Mouse (Mus musculus): ENCODE measurements around the gene Plod2.

Plod2 gene

GRCm38 (mm10) chr9:92549811-92550490 is 7.9 kb downstream of the Plod2 start:
- in situ Hi-C loops (cut with MboI; ENCODE audit: low pct_unique_long_range_greater_than_20kb in 1 of 2, low sequenced_read_pairs in 2 of 2, unreplicated experiment in 1 of 2) = no loop called here

DNA sequence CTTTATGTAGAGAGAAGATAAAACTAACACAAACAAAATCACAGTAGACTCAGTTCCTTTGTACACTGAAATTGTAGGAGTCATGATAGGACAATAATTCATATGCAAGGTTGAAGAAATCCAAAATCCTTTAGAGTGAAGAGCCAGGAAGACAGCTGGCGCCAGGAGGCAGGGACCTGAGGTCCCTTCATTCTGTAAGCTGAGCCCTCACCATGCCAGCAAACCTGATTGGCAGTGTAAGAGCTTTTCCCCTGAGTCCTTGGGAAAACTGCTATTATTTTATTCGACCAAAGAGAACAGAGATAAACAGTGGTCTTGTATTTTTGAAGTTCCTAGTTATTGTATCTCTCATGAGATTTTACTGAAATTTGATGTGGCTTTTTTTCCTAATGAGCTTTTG is 9.0 kb downstream of the Plod2 start:
- in situ Hi-C loops (cut with MboI; ENCODE audit: low pct_unique_long_range_greater_than_20kb in 1 of 2, low sequenced_read_pairs in 2 of 2, unreplicated experiment in 1 of 2) = no loop called here

- in situ Hi-C loops (cut with MboI; ENCODE audit: low pct_unique_long_range_greater_than_20kb in 1 of 2, low sequenced_read_pairs in 2 of 2, unreplicated experiment in 1 of 2) = no loop called here
Observed at GRCm38 (mm10) chr9:92551666-92552065, 9.6 kb downstream of the Plod2 start.

DNA sequence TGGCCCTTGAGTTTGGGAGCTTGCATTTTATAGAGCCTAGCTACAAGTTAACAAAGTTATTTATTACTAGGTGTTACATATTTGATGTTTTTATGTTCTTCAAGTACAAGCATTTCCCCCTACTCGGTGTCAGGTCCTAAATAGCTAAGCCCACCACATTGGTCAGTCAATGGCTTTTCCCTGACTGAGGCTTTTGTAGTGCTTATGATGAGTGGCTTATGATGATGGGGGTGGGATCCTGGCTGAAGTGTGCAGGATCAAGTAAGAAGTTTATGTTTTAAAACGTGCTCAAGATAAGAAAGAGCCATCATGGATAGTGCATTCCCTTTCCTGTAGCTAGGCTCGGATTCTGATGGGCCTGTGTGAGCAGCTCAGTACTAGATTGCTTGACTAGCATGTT is 10.7 kb downstream of the Plod2 start:
- in situ Hi-C loops (cut with MboI; ENCODE audit: low pct_unique_long_range_greater_than_20kb in 1 of 2, low sequenced_read_pairs in 2 of 2, unreplicated experiment in 1 of 2) = no loop called here

DNA sequence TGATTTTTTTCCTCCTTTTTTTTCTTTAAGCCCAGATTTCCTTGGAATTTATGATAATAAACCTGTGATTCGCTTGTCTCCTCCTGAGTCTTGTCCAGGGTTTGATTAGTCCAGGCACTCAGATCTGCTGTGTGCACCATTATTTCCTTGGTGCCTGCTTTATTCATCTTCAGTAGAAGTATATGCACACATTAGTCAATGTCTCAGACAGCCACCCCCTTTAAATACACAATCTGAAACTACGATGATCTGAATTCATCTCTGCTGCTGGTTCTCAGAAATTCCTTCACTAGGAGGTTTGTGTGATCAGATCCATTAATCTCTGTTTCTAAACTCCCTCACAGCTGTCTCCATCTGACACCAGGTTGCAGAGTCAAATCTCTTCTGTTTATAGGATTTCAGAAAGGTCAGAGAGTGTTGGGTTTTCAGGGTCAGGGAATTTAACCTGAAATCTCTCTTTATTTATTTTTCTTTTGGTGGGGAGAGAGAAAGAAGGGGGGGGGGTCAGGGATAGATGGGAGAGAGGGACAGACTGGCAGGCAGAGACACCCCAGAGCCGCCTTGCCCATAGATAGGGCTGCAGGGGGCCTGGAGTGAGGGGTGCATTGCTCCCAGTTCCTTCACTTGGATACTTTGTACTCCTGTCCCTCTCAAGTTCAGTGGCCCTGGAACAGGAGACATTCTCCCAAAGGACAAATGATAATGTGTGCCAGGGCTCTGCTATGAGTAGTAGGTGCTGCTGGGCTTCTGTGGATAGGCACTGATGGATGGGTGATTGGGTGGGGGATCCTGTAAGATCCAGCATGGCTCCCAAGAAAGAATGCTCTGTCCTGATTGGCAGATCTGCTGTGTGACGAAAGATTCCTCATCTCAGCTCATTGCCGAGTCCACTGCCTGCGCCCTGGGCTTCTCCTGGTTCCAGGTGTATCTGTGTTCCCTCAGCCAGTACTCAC is 13.3 kb downstream of the Plod2 start:
- in situ Hi-C loops (cut with MboI; ENCODE audit: low pct_unique_long_range_greater_than_20kb in 1 of 2, low sequenced_read_pairs in 2 of 2, unreplicated experiment in 1 of 2) = no loop called here

- in situ Hi-C loops (cut with MboI; ENCODE audit: low pct_unique_long_range_greater_than_20kb in 1 of 2, low sequenced_read_pairs in 2 of 2, unreplicated experiment in 1 of 2) = no loop called here
Observed at GRCm38 (mm10) chr9:92559750-92560149, 17.7 kb downstream of the Plod2 start.

DNA sequence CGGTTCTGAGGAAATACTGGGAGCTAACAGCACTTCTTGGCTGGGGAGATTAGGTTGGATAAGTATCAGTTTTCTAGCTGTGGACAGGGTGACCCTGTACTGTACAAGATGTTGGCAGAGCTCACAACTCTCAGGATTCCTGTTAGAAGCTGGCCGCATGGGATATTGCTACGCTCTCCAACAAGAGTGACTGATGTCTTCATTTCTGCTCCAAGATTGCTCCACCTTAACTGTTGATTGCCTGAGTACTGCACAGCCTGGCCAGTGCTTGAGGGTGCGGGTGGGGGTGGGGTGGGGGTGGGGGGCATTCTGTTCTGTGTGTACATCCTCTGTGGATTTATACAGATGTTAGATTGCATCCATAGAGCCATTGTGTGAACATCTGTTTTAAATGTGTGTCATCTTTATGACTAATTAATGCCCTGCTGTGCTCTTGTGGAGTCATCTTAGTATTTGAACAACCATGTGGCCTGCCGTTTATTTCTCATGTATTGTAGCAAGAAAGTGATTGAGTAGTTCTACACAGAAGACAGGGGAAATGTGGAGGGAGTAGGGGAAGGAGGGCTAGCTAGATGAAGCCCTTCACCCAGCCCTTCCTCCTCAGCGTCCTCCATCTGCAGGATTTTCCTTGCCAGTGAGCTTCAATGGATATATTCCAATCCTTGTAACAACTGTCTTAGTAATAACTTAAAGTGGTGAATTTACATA is 19.0 kb downstream of the Plod2 start:
- in situ Hi-C loops (cut with MboI; ENCODE audit: low pct_unique_long_range_greater_than_20kb in 1 of 2, low sequenced_read_pairs in 2 of 2, unreplicated experiment in 1 of 2) = no loop called here

GRCm38 (mm10) chr9:92562416-92562815 is 20.4 kb downstream of the Plod2 start:
- in situ Hi-C loops (cut with MboI; ENCODE audit: low pct_unique_long_range_greater_than_20kb in 1 of 2, low sequenced_read_pairs in 2 of 2, unreplicated experiment in 1 of 2) = no loop called here

DNA sequence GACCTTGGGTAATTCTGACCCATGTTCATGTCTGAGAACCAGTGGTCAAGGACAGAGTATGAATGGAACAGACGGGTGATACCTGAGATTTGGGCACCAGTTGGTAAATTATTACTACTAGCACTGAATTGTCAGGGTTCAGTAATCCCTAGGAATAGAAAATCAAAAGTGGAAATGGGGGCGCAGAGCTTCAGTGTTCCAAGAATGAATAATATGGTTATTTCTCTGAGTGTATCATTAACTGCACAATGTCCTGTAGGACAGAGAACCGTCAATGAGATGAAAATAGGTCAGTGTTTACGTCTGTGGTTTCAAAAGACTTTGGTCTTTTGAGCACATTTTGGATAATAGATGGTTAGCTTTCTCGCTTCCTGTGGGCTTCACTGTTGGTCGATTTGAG is 21.3 kb downstream of the Plod2 start:
- in situ Hi-C loops (cut with MboI; ENCODE audit: low pct_unique_long_range_greater_than_20kb in 1 of 2, low sequenced_read_pairs in 2 of 2, unreplicated experiment in 1 of 2) = no loop called here

DNA sequence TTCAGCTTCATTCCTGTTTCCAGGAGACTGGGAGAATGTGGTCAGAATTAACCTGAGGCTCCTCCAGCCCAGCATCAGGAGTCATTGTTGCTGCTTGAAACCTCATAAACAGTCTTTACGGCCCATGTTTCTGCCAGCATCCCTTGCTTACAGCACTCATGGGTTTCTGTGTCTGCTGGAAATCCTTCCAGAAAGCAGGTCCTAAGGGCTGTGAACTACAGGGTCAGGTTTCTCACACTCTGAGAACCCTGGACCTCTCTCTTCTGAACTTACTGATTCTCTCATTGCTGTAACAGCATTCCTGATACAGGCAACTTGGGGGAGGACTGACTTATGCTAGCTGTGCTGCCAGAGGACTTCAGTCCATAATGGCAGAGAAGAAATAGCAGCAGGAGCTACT is 22.4 kb downstream of the Plod2 start:
- in situ Hi-C loops (cut with MboI; ENCODE audit: low pct_unique_long_range_greater_than_20kb in 1 of 2, low sequenced_read_pairs in 2 of 2, unreplicated experiment in 1 of 2) = no loop called here

DNA sequence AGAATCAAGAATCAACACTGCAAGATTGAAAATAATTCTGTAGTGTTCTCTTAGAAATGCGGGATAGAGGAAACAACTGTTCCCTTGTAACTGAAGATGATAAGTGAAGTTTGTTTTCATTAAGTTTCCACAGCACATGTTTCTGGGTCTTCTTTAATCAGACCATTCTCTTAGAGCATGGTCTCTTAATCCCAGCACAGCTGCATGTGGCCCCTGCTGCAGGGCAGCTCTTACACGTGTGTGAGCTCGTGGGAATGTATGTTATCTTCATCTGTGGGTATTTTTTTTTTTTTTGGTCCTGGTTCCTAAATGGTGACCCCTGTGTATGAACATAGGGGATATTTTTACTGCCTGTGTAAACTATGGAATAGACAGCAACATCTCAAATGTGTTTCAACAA is 24.2 kb downstream of the Plod2 start:
- in situ Hi-C loops (cut with MboI; ENCODE audit: low pct_unique_long_range_greater_than_20kb in 1 of 2, low sequenced_read_pairs in 2 of 2, unreplicated experiment in 1 of 2) = no loop called here

DNA sequence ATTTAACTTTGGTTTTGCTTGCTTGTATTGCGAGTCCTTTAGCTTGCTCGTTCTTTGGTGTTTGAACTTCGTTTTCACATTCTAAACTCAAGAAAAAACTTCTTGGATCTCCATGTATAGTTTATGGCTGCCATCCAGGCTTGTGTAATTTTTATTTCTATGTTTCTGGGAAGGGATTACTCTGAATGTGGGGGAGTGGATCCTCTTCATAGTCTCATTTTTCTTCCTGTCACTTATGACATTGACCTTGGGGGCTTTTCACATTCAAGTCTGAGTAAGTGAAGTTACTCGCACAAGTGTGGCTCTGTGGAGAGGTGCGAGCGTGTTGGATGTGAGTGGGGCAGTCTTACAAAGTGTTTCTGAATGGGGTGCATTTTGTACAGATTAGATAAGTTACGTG is 25.5 kb downstream of the Plod2 start:
- in situ Hi-C loops (cut with MboI; ENCODE audit: low pct_unique_long_range_greater_than_20kb in 1 of 2, low sequenced_read_pairs in 2 of 2, unreplicated experiment in 1 of 2) = no loop called here

GRCm38 (mm10) chr9:92568798-92569197 is 26.8 kb downstream of the Plod2 start:
- in situ Hi-C loops (cut with MboI; ENCODE audit: low pct_unique_long_range_greater_than_20kb in 1 of 2, low sequenced_read_pairs in 2 of 2, unreplicated experiment in 1 of 2) = no loop called here

DNA sequence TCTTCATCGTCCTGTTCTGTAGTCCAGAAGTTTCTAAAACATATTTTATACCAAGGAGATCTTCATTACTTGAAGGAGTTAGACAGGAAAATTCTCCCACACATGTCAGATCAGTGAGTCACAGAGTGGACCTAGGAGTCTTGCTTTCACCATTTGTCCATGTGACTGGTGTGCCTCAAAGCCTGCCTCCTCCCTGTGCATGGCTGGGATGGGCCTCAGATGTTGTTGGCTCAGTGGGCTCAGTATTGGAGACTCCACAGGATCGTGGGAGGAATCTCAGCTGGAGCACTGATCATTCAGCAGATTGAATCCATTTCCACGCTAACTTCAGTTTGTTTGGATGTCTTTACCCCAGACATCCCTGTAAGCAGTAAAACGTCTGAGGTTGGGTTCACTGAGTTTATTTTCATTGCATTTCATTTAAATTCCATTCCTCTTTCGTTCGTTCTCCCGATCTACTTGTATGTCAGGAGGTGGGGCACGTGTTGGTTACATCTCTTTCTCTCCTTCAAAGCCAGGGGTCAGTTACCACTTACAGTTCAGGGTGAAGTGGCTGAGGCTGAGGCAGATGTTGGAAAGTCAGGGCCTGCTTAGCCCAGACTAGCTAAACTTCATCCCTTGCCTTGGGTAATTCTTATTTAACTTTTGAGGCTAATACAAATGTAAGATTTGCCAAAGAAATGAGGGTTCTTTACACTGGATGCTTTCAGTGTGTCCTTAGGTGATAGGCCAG is 30.5 kb downstream of the Plod2 start:
- in situ Hi-C loops (cut with MboI; ENCODE audit: low pct_unique_long_range_greater_than_20kb in 1 of 2, low sequenced_read_pairs in 2 of 2, unreplicated experiment in 1 of 2) = no loop called here

GRCm38 (mm10) chr9:92583876-92584275 is 41.9 kb downstream of the Plod2 start:
- in situ Hi-C loops (cut with MboI; ENCODE audit: low pct_unique_long_range_greater_than_20kb in 1 of 2, low sequenced_read_pairs in 2 of 2, unreplicated experiment in 1 of 2) = no loop called here

GRCm38 (mm10) chr9:92586025-92586424 is 44.0 kb downstream of the Plod2 start:
- in situ Hi-C loops (cut with MboI; ENCODE audit: low pct_unique_long_range_greater_than_20kb in 1 of 2, low sequenced_read_pairs in 2 of 2, unreplicated experiment in 1 of 2) = no loop called here

DNA sequence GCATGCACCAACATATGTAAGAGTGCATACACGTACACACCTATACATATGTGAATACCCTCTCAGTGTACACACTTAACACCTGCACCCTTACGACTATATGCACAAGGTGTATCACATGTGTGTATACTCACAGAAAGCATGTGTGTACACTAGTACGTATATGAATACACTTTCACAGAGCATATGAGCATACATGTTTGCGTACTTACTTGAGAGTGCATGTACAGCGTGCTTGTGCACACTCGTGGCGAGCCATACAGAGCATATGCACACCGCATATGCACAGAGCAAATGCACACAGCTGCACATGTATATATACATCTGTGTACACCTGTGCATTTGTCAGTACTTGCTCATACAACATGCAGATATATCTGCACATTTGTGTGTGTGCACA is 45.4 kb downstream of the Plod2 start:
- in situ Hi-C loops (cut with MboI; ENCODE audit: low pct_unique_long_range_greater_than_20kb in 1 of 2, low sequenced_read_pairs in 2 of 2, unreplicated experiment in 1 of 2) = no loop called here

DNA sequence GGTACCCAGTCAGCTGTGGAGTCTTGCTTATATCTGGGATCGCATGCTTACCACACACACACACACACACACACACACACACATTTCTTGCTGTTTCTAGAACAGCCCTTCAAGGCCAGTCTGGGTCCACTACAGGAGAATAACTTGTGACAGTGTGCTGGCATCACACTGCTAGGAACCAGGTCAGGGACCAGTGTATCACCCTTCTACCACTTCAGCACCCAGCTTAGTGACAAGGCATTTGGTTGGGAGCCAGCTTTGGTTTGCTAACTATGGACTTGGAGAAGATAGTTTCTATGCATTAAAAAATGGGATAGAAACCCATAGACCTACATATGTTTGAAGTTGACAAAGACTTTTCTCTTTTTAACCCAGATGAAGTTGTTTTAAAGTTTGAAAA is 46.2 kb downstream of the Plod2 start:
- in situ Hi-C loops (cut with MboI; ENCODE audit: low pct_unique_long_range_greater_than_20kb in 1 of 2, low sequenced_read_pairs in 2 of 2, unreplicated experiment in 1 of 2) = no loop called here

DNA sequence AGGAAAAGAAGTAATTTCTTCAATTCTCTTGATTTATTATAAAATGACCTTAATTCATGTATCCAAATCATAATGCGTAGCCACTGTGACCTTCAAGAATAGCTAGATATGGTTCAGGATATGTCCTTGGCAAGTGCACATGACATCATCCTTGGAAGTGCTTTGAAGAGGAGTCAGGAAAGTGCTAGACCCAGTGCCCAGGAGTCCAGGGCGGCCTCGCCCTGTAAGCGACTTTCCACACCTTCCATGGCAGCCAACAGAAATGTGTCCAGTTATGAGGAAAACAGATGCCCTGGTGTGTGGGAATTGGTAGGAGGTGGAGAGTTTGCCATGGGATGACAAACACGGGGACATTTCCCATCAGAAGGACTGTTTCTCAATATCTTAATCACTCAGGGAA is 47.0 kb downstream of the Plod2 start:
- in situ Hi-C loops (cut with MboI; ENCODE audit: low pct_unique_long_range_greater_than_20kb in 1 of 2, low sequenced_read_pairs in 2 of 2, unreplicated experiment in 1 of 2) = no loop called here
